Mouse (Mus musculus) heart, postnatal 0 days (tissue): Measurements from ENCODE around the gene Mob3c. TPM values are rescaled to one million over a fixed set of nuclear protein-coding genes. Genes with fewer than 3 reads are reported as not detected.

Experiments used
- ATAC-seq: fragments of 200-750 bp; cut with Nextera tagmentation; 2 replicates; pipeline ENCODE4 v1.8.0; 2017; ENCODE audit warnings: low read depth, moderate number of reproducible peaks, moderate library complexity; ENCODE audit not compliant: insufficient read depth
- DNase-seq: peaks from one replicate; pipeline ENCODE4 v3.0.0-alpha.2; 2016; ENCODE audit warnings: low spot score
- H3K27ac ChIP-seq: fragments of 300-500 bp; sonication (generic); 2 replicates; pipeline ENCODE4 v1.5.1; 2014; ENCODE audit warnings: low read depth, mild to moderate bottlenecking
- H3K27me3 ChIP-seq: fragments of 300-500 bp; sonication (generic); 2 replicates; pipeline ENCODE4 v1.6.1; 2014; ENCODE audit warnings: low read length, mixed read lengths; ENCODE audit not compliant: control insufficient read depth, insufficient read depth
- H3K36me3 ChIP-seq: fragments of 300-500 bp; sonication (generic); replicated peaks from 2 replicates; pipeline ENCODE4 v1.6.1; 2014; ENCODE audit warnings: low read length, mixed read lengths; ENCODE audit not compliant: control insufficient read depth, insufficient read depth
- H3K4me1 ChIP-seq: fragments of 300-500 bp; sonication (generic); 2 replicates; pipeline ENCODE4 v1.6.1; 2014; ENCODE audit warnings: antibody characterized with exemption; ENCODE audit not compliant: control insufficient read depth, insufficient read depth
- H3K4me2 ChIP-seq: fragments of 300-500 bp; sonication (generic); 2 replicates; pipeline ENCODE4 v1.6.1; 2014; ENCODE audit warnings: low read depth, mild to moderate bottlenecking, low read length, moderate library complexity
- H3K4me3 ChIP-seq: fragments of 300-500 bp; sonication (generic); 2 replicates; pipeline ENCODE4 v1.5.1; 2014; ENCODE audit warnings: low read depth, low read length
- H3K9ac ChIP-seq: fragments of 300-500 bp; sonication (generic); replicated peaks from 2 replicates; pipeline ENCODE4 v1.6.1; 2014; ENCODE audit warnings: low read depth, low read length, mixed read lengths
- H3K9me3 ChIP-seq: fragments of 300-500 bp; sonication (generic); replicated peaks from 2 replicates; pipeline ENCODE4 v1.6.1; 2016; ENCODE audit warnings: low read length; ENCODE audit not compliant: control insufficient read depth
- CTCF ChIP-seq: IDR thresholded peaks from 2 replicates; pipeline ENCODE4 v1.5.1; 2016; ENCODE audit warnings: antibody characterized with exemption, control low read depth, low read depth
- EP300 ChIP-seq: IDR thresholded peaks from 2 replicates; pipeline ENCODE4 v1.6.1; 2016; ENCODE audit warnings: antibody characterized with exemption, low read depth
- WGBS: fragments of 180-500 bp; shearing (Covaris S2); extraction: QIAGEN DNeasy Blood & Tissue Kit; methylation state at CpG from one replicate; pipeline ENCODE4 v1.1.7; 2014; 5-methylcytosine and 5-hydroxymethylcytosine counted together
- polyA plus RNA-seq: library from polyadenylated mRNA; unstranded; fragments of >200 nt; fragmentation: Nextera tagmentation; extraction: Ambion mirVana; gene quantifications from 2 replicates; pipeline ENCODE4 v1.2.1, GENCODE M21; 2015
- total RNA-seq: library from RNA; depleted of rRNA; stranded (reverse); fragments of >200 nt; gene quantifications from 2 replicates; pipeline ENCODE4 v1.2.3, GENCODE M21; 2014; ENCODE audit warnings: low replicate concordance; rRNA removed

Gene Mob3c
- total and polyA plus RNA-seq, 2 experiments from 2014 or later: 4.9 to 5.5 TPM

- TF ChIP-seq CTCF (no peak), EP300 (no peak)
- no peaks in the 10 kb centered on the region for H3K4me1 ChIP-seq
- DNase-seq (no peak), ATAC-seq (no peak)
- no peak overlapping the region for H3K9ac ChIP-seq
- no peaks in the 10 kb centered on the region for H3K36me3 ChIP-seq
- no peak overlapping the region for H3K4me2 ChIP-seq
- H3K9me3 ChIP-seq: no peaks in the 10 kb centered on the region
- no peak overlapping the region for H3K27ac ChIP-seq
- WGBS: 45% methylated on average over 4 of the region's 4 CpGs
- no peak overlapping the region for H3K4me3 ChIP-seq
- no peaks in the 10 kb centered on the region for H3K27me3 ChIP-seq
Measured at GRCm38 (mm10) chr4:115882195-115882594, 54.3 kb downstream of the Mob3c start.

DNA sequence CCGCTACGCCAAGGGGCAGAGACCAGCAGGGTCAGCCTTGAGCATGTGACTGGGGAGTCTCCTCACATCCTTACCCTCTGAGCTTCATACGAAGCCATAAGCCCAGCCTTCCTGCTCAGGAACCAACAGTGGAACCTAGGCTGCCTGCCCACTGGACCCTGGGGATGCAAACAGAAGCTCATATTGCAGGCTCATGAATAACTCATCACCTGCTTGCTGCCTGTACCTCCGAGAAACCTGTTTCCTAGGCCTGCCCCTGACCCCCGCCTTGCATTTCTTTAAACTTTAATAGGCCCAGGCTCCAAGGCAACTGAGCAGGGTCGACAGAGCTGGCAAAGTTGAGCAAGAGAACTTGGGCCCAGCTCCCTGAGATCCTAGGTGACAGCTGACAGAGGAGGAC lies 56.1 kb downstream of the Mob3c start, which contains the start of gene Kncn:
TSS of gene Kncn (plus strand) at position 379 of the 400 bp plus-strand sequence.
- Histone ChIP-seq H3K27ac (no peak within 1 kb of the TSS), H3K27me3 (peaks cover 7% of the 10 kb centered on the region; the same call in 1 of the 2 replicates), H3K36me3 (no peaks in the 10 kb centered on the region), H3K9me3 (no peaks in the 10 kb centered on the region), H3K4me3 (no peak within 1 kb of the TSS), H3K4me2 (no peak within 1 kb of the TSS), H3K4me1 (no peaks in the 10 kb centered on the region), H3K9ac (no peak within 1 kb of the TSS)
- ATAC-seq (no peak), DNase-seq (no peak)
- 69% methylated on average over 6 of the region's 6 CpGs for WGBS
- TF ChIP-seq CTCF (no peak), EP300 (no peak)

Other genes starting within 250 kb of the Mob3c start
- not detected in 2 replicates for gene Cyp4a32, start 227.1 kb upstream of the Mob3c start, total RNA-seq
- gene Cyp4a32, start 227.1 kb upstream of the Mob3c start, polyA plus RNA-seq: not detected in 2 replicates
- gene Cyp4b1, start 180.4 kb upstream of the Mob3c start, total RNA-seq: 8.7 and 14.5 TPM in 2 replicates
- 8.7 and 9.4 TPM in 2 replicates for gene Cyp4b1, start 180.4 kb upstream of the Mob3c start, polyA plus RNA-seq
- gene Efcab14, start 90.3 kb upstream of the Mob3c start, total RNA-seq: 20.8 and 30.3 TPM in 2 replicates
- gene Efcab14, start 90.3 kb upstream of the Mob3c start, polyA plus RNA-seq: 16.3 and 17.1 TPM in 2 replicates
- not detected in 2 replicates for gene Tex38, start 47.1 kb upstream of the Mob3c start, total RNA-seq
- 0.30 and 0.55 TPM in 2 replicates for gene Tex38, start 47.1 kb upstream of the Mob3c start, polyA plus RNA-seq
- gene Atpaf1, start 43.3 kb upstream of the Mob3c start, total RNA-seq: 40.0 and 49.0 TPM in 2 replicates
- 75.9 and 86.4 TPM in 2 replicates for gene Atpaf1, start 43.3 kb upstream of the Mob3c start, polyA plus RNA-seq
- 10.9 and 15.4 TPM in 2 replicates for gene Mknk1, start 11.1 kb downstream of the Mob3c start, total RNA-seq
- gene Mknk1, start 11.1 kb downstream of the Mob3c start, polyA plus RNA-seq: 15.5 and 16.6 TPM in 2 replicates
- gene Kncn, start 56.3 kb downstream of the Mob3c start, total RNA-seq: not detected in 2 replicates
- gene Kncn, start 56.3 kb downstream of the Mob3c start, polyA plus RNA-seq: not detected in 2 replicates
- not detected in 2 replicates for gene 6430628N08Rik, start 62.6 kb downstream of the Mob3c start, total RNA-seq
- not detected in 2 replicates for gene 6430628N08Rik, start 62.6 kb downstream of the Mob3c start, polyA plus RNA-seq
- not detected in 2 replicates for gene Dmbx1, start 111.8 kb downstream of the Mob3c start, total RNA-seq
- not detected in 2 replicates for gene Dmbx1, start 111.8 kb downstream of the Mob3c start, polyA plus RNA-seq
- gene Faah, start 189.8 kb downstream of the Mob3c start, total RNA-seq: 0.80 and 3.3 TPM in 2 replicates
- 0.61 and 0.65 TPM in 2 replicates for gene Faah, start 189.8 kb downstream of the Mob3c start, polyA plus RNA-seq
- 43.5 and 54.8 TPM in 2 replicates for gene Nsun4, start 225.8 kb downstream of the Mob3c start, total RNA-seq
- gene Nsun4, start 225.8 kb downstream of the Mob3c start, polyA plus RNA-seq: 33.9 and 34.2 TPM in 2 replicates
- 1,024 and 1,032 TPM in 2 replicates for gene Uqcrh, start 247.0 kb downstream of the Mob3c start, total RNA-seq
- 2,231 and 2,302 TPM in 2 replicates for gene Uqcrh, start 247.0 kb downstream of the Mob3c start, polyA plus RNA-seq
- 69.4 and 85.5 TPM in 2 replicates for gene Lrrc41, start 247.2 kb downstream of the Mob3c start, total RNA-seq
- 32.2 and 35.9 TPM in 2 replicates for gene Lrrc41, start 247.2 kb downstream of the Mob3c start, polyA plus RNA-seq